Mouse (Mus musculus) MEL (cell line): ENCODE data around the gene Ccdc57. TPM values are rescaled to one million over a fixed set of nuclear protein-coding genes. Genes with fewer than 3 reads are reported as not detected.
A peak's percentile ranks its signal among the peaks of the same experiment; 100 is the strongest.

Experiments
- DNase-seq: peaks from one replicate; pipeline ENCODE4 v3.0.0; 2011; ENCODE audit warnings: low read depth, low spot score
- H3K27ac ChIP-seq: 2 replicates; pipeline ENCODE4 v1.5.1; 2012; ENCODE audit warnings: low read depth, mild to moderate bottlenecking, control low read depth, low read length, moderate library complexity; ENCODE audit not compliant: control insufficient read depth
- H3K27me3 ChIP-seq, 2 experiments: fragments of 150-350 bp in 1 of 2; sonication (generic) in 1 of 2; 2 replicates each; pipeline ENCODE4 v1.6.1; 2012; ENCODE audit warnings: low read length in 2 of 2, mild to moderate bottlenecking in 2 of 2, improper control_type of control experiment in 1 of 2, moderate library complexity in 1 of 2; ENCODE audit not compliant: insufficient read depth in 2 of 2, control insufficient read depth in 1 of 2
- H3K36me3 ChIP-seq, 2 experiments: 2 replicates each; pipeline ENCODE4 v1.6.1; 2012 to 2014; ENCODE audit warnings: low read length in 2 of 2, improper control_type of control experiment in 1 of 2, inconsistent platforms in 1 of 2, mild to moderate bottlenecking in 1 of 2; ENCODE audit not compliant: insufficient read depth in 2 of 2, control insufficient read depth in 1 of 2
- H3K4me1 ChIP-seq, 2 experiments: fragments of 150-350 bp in 1 of 2; sonication (generic) in 1 of 2; 2 replicates each; pipeline ENCODE4 v1.6.1; 2012; ENCODE audit warnings: low read length in 2 of 2, improper control_type of control experiment in 1 of 2, mild to moderate bottlenecking in 1 of 2; ENCODE audit not compliant: insufficient read depth in 2 of 2, control insufficient read depth in 1 of 2
- H3K4me3 ChIP-seq, 2 experiments: fragments of 150-350 bp in 1 of 2; sonication (generic) in 1 of 2; 2 replicates each; pipeline ENCODE4 v1.5.1; 2012; ENCODE audit warnings: low read depth in 2 of 2, low read length in 2 of 2, mild to moderate bottlenecking in 2 of 2, moderate library complexity in 2 of 2, control low read depth in 1 of 2, improper control_type of control experiment in 1 of 2; ENCODE audit not compliant: control insufficient read depth in 1 of 2, insufficient read depth in 1 of 2
- H3K79me2 ChIP-seq: 2 replicates; pipeline ENCODE4 v1.6.1; 2012; ENCODE audit warnings: mild to moderate bottlenecking, low read length, moderate library complexity; ENCODE audit not compliant: control insufficient read depth, poor library complexity, insufficient read depth
- H3K9ac ChIP-seq: 2 replicates; pipeline ENCODE4 v1.6.1; 2012; ENCODE audit warnings: low read depth, mild to moderate bottlenecking, control low read depth, low read length, moderate library complexity; ENCODE audit not compliant: control insufficient read depth, poor library complexity, severe bottlenecking
- H3K9me3 ChIP-seq: fragments of 150-350 bp; sonication (generic); replicated peaks from 2 replicates; pipeline ENCODE4 v1.6.1; 2012; ENCODE audit warnings: mild to moderate bottlenecking, low read length, improper control_type of control experiment, moderate library complexity; ENCODE audit not compliant: insufficient read depth
- EP300 ChIP-seq, 2 experiments: IDR thresholded peaks; 2 replicates each; pipeline ENCODE4 v1.6.1; 2011; ENCODE audit warnings: improper control_type of control experiment in 2 of 2, low read length in 2 of 2, low read depth in 1 of 2, mild to moderate bottlenecking in 1 of 2
- GATA1 ChIP-seq: IDR thresholded peaks from 2 replicates; pipeline ENCODE4 v1.6.1; 2011; ENCODE audit warnings: low read depth, low read length, improper control_type of control experiment
- KAT2A ChIP-seq: conservative IDR thresholded peaks from 2 replicates; pipeline ENCODE4 v1.6.1; 2012; ENCODE audit warnings: low read depth, low read length, improper control_type of control experiment, inconsistent platforms
- MAFK ChIP-seq: IDR thresholded peaks from 2 replicates; pipeline ENCODE4 v1.6.1; 2011; ENCODE audit warnings: low read depth, mild to moderate bottlenecking, low read length, improper control_type of control experiment, borderline replicate concordance
- MAX ChIP-seq: IDR thresholded peaks from 2 replicates; pipeline ENCODE4 v1.6.1; 2011; ENCODE audit warnings: low read length, improper control_type of control experiment
- MYB ChIP-seq: IDR thresholded peaks from 2 replicates; pipeline ENCODE4 v1.6.1; 2011; ENCODE audit warnings: mild to moderate bottlenecking, low read depth, low read length, improper control_type of control experiment
- NELFE ChIP-seq: IDR thresholded peaks from 2 replicates; pipeline ENCODE4 v1.6.1; 2011; ENCODE audit warnings: low read depth, low read length, improper control_type of control experiment
- NRF1 ChIP-seq: IDR thresholded peaks from 2 replicates; pipeline ENCODE4 v1.6.1; 2014; ENCODE audit warnings: low read depth, mild to moderate bottlenecking, inconsistent platforms, low read length, improper control_type of control experiment, moderate library complexity; ENCODE audit not compliant: poor library complexity, insufficient read depth, severe bottlenecking
- POLR2A ChIP-seq, 2 experiments: IDR thresholded peaks; 2 replicates each; pipeline ENCODE4 v1.6.1; 2011 to 2012; ENCODE audit warnings: low read length in 2 of 2, mild to moderate bottlenecking in 2 of 2, control low read depth in 1 of 2, improper control_type of control experiment in 1 of 2, low read depth in 1 of 2, moderate library complexity in 1 of 2; ENCODE audit not compliant: control insufficient read depth in 1 of 2, insufficient read depth in 1 of 2, poor library complexity in 1 of 2
- SIN3A ChIP-seq: IDR thresholded peaks from 2 replicates; pipeline ENCODE4 v1.6.1; 2012; ENCODE audit warnings: low read length, improper control_type of control experiment, inconsistent platforms
- TBP ChIP-seq: IDR thresholded peaks from 2 replicates; pipeline ENCODE4 v1.8.0; 2011; ENCODE audit warnings: low read depth, low read length, improper control_type of control experiment
- TCF12 ChIP-seq: IDR thresholded peaks from 2 replicates; pipeline ENCODE4 v1.6.1; 2014; ENCODE audit warnings: low read depth, mild to moderate bottlenecking, inconsistent platforms, low read length, improper control_type of control experiment, moderate library complexity
- UBTF ChIP-seq: IDR thresholded peaks from 2 replicates; pipeline ENCODE4 v1.6.1; 2012; ENCODE audit warnings: low read depth, mild to moderate bottlenecking, inconsistent platforms, low read length, improper control_type of control experiment, moderate library complexity, borderline replicate concordance; ENCODE audit not compliant: insufficient read depth
- USF1 ChIP-seq: IDR thresholded peaks from 2 replicates; pipeline ENCODE4 v1.6.1; 2014; ENCODE audit warnings: low read depth, mild to moderate bottlenecking, inconsistent platforms, low read length, improper control_type of control experiment, moderate library complexity
- USF2 ChIP-seq, 2 experiments: IDR thresholded peaks; 2 replicates each; pipeline ENCODE4 v1.6.1; 2011 to 2012; ENCODE audit warnings: improper control_type of control experiment in 2 of 2, low read length in 2 of 2, borderline replicate concordance in 1 of 2, inconsistent platforms in 1 of 2, low read depth in 1 of 2, mild to moderate bottlenecking in 1 of 2; ENCODE audit not compliant: insufficient read depth in 1 of 2
- polyA plus RNA-seq, 2 experiments: library from polyadenylated mRNA; stranded (reverse) in 1 of 2; unstranded in 1 of 2; fragments of >175 nt in 1 of 2; fragments of >200 nt in 1 of 2; gene quantifications; 2 replicates each; pipeline versions ENCODE4 v1.2.1 to v1.2.4; 2012; ENCODE audit warnings: low replicate concordance in 2 of 2, low read depth in 1 of 2; ENCODE audit not compliant: insufficient read length in 2 of 2, insufficient read depth in 1 of 2, missing spikeins in 1 of 2
- total RNA-seq: library from RNA; depleted of rRNA; stranded (reverse); fragments of 300-350 nt; gene quantifications from 2 replicates; pipeline ENCODE4 v1.2.3, GENCODE M21; 2012

Gene Ccdc57
- total and polyA plus RNA-seq, 3 experiments, result 5.3 to 7.4 TPM; not detected in 1

GRCm38 (mm10) chr11:120903159-120903850 lies 29.4 kb downstream of the Ccdc57 start:
- H3K27ac ChIP-seq, result no peak overlapping the region
- H3K27me3 ChIP-seq, result no peaks in the 10 kb centered on the region
- DNase-seq, result no peak
- H3K79me2 ChIP-seq, result no peaks in the 10 kb centered on the region
- peaks cover 0 to 13% of the 10 kb centered on the region in 2 experiments; a peak in 2 of 4 replicates for H3K36me3 ChIP-seq
- H3K9me3 ChIP-seq, result no peaks in the 10 kb centered on the region
- H3K4me1 ChIP-seq, result peaks cover 8 to 10% of the 10 kb centered on the region in 2 experiments
- no peak overlapping the region for H3K4me3 ChIP-seq
- TF ChIP-seq SIN3A, result no peak
- no peak for TF ChIP-seq TBP
- no peak overlapping the region for H3K9ac ChIP-seq

GRCm38 (mm10) chr11:120902487-120903142 lies 30.1 kb downstream of the Ccdc57 start:
- TF ChIP-seq USF1, result no peak
- no peak overlapping the region for H3K27ac ChIP-seq
- H3K9ac ChIP-seq, result no peak overlapping the region
- H3K9me3 ChIP-seq, result no peaks in the 10 kb centered on the region
- no peak overlapping the region for H3K4me3 ChIP-seq
- no peaks in the 10 kb centered on the region for H3K27me3 ChIP-seq
- no peaks in the 10 kb centered on the region for H3K79me2 ChIP-seq
- peak; percentile 27 for DNase-seq
- peaks cover 8 to 10% of the 10 kb centered on the region in 2 experiments for H3K4me1 ChIP-seq
- peaks cover 0 to 13% of the 10 kb centered on the region in 2 experiments; a peak in 2 of 4 replicates for H3K36me3 ChIP-seq

GRCm38 (mm10) chr11:120901729-120902486 lies 30.8 kb downstream of the Ccdc57 start:
- H3K4me1 ChIP-seq, result peaks cover 8 to 10% of the 10 kb centered on the region in 2 experiments
- no peaks in the 10 kb centered on the region for H3K9me3 ChIP-seq
- H3K27ac ChIP-seq, result no peak overlapping the region
- DNase-seq, result no peak
- no peak overlapping the region for H3K9ac ChIP-seq
- TF ChIP-seq EP300 (IDR thresholded peaks at IDR 0.05; ENCODE audit: low read depth in 1 of 2, low read length in 2 of 2) (no peak), NELFE (no peak), KAT2A (no peak), GATA1 (no peak), POLR2A (IDR thresholded peaks at IDR 0.05; ENCODE audit: control insufficient read depth in 1 of 2, insufficient read depth in 1 of 2, low read depth in 1 of 2, low read length in 2 of 2, poor library complexity in 1 of 2) (no peak), NRF1 (no peak), MYB (no peak), TBP (no peak), TCF12 (no peak), USF2 (IDR thresholded peaks at IDR 0.05; ENCODE audit: borderline replicate concordance in 1 of 2, insufficient read depth in 1 of 2, low read depth in 1 of 2, low read length in 2 of 2) (no peak), MAX (no peak), USF1 (no peak), MAFK (no peak), UBTF (no peak)
- H3K27me3 ChIP-seq, result no peaks in the 10 kb centered on the region
- peaks cover 1 to 13% of the 10 kb centered on the region in 2 experiments; a peak in 3 of 4 replicates for H3K36me3 ChIP-seq
- H3K4me3 ChIP-seq, result no peak overlapping the region
- no peaks in the 10 kb centered on the region for H3K79me2 ChIP-seq
